Mouse (Mus musculus): ENCODE data around the gene Sat2. TPM values are rescaled to one million over a fixed set of nuclear protein-coding genes. Genes with fewer than 3 reads are reported as not detected.
"Not testable (repeated sequence)": the region's sequence is repeated elsewhere in the genome, so short reads cannot be mapped to it uniquely, and the experiment has no call there.

The Sat2 gene
- polyA plus RNA-seq, 1 experiment, result 26.3 TPM

- no peak for DNase-seq (ENCODE audit: extremely low spot score in 1 of 2, low spot score in 1 of 2)
Observed at GRCm38 (mm10) chr11:69599436-69599835, 22.4 kb upstream of the Sat2 start.

DNA sequence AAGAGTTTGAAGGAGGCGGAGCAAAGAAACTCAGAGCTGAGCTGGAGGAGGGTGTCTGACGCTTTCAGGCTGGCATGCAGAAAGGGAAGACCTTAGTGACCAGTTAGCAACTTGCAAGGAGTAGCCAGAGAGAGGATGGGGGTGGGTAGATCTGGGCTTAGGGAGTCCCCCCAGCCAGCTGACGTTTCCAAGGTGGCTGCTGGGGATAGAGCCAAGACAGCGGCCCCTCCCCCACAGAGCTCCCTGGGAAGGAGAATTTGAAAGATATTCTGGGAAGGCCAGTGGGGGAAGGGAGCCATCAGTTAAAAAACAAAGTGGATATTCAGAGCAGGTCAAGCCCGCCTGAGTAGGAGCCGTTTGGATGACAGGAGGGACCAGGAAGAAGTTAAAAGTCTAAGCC, 21.7 kb upstream of the Sat2 start:
- peak in 1 of 2 experiments; percentile 83 for DNase-seq (ENCODE audit: extremely low spot score in 1 of 2, low spot score in 1 of 2)

DNA sequence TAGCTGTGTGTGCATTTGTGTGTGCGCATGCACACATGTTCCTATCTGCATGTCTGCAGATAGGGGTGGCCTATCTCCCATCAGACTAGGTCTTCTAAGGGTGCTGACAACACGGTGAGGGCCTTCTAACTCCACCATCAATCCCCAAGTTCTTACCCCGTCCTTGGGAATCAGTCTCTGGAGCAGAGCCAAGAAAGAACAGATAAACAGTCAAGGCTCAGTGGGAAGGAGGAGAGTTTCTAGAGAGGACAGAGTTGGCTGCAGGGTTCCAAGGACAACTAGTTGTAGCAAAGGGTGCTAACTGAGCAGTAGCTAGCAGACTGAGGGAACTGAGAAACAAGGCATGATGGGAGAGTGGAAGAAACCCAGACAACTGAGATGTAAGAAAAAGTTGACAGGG, 20.1 kb upstream of the Sat2 start:
- DNase-seq (ENCODE audit: extremely low spot score in 1 of 2, low spot score in 1 of 2), result no peak

- no peak for DNase-seq (ENCODE audit: extremely low spot score in 1 of 2, low spot score in 1 of 2)
Observed at GRCm38 (mm10) chr11:69603516-69603915, 18.3 kb upstream of the Sat2 start.

GRCm38 (mm10) chr11:69604347-69604746, 17.5 kb upstream of the Sat2 start:
- DNase-seq (ENCODE audit: extremely low spot score in 1 of 2, low spot score in 1 of 2), result no peak

DNA sequence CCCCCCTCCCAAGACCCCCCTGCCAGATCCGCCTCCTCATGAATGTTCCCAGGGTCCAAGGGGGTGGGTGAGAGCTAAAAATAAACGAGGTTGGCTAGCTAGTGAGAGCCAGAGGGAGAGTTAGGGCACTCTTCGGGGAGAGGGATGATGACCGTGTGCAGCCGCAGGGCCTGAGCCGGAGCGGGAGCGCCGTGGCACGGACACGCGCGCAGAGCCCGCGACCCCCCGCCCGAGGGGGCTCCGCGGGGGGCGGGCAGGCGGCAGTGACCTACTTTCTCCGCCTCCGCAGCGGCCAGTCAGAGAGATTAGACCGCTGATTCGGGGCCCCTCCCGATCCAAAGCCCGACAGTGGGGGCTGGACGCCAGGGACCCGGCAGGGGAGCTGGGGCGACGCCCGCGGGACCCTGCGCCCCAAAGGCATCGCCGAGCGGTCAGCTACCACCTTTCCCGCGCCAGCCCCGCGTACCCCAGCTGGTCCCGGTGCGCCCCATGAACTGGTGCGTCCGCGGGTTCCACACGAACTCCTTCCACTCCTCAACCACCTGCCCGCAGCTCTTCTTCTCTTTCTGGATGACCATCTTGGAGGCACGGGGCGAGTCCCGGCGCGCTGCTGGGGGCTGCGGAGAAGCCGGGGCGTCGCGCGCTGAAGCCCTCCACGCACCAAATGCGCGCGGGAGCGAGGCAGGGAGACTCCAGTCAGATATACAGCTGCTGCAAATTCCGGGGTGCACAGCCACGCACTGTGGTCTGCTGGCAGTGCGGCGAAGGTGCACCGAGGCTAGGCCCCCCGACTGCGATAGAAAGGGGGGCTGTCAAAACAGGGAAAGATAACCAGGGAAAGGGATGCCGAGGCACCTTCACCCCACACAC, 16.8 kb upstream of the Sat2 start:
- peak in 1 of 2 experiments; percentile 35 for DNase-seq (ENCODE audit: extremely low spot score in 1 of 2, low spot score in 1 of 2)

GRCm38 (mm10) chr11:69605726-69606490, 15.9 kb upstream of the Sat2 start, which contains the start of gene Atp1b2:
Atp1b2 (minus strand) TSS chr11:69605942.
- peak; percentile 43 to 80 for DNase-seq (ENCODE audit: extremely low spot score in 1 of 2, low spot score in 1 of 2)

DNA sequence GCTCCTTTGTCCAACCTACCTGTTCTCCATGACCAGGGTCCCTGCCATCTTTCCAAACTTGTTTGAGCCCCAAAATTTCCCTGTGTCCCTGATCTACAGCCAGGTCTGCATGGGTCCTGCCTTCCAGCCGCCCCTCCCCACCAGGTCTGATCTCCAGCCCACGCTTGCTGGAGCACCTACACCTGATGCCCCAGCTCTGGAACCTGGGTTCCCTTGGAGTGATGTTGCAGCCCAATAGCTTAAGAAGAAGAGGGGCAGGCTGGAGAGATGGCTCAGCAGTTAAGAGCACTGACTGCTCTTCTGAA, 15.4 kb upstream of the Sat2 start:
- no peak for DNase-seq (ENCODE audit: extremely low spot score in 1 of 2, low spot score in 1 of 2)

GRCm38 (mm10) chr11:69606832-69607231, 15.0 kb upstream of the Sat2 start:
- DNase-seq (ENCODE audit: extremely low spot score in 1 of 2, low spot score in 1 of 2), result no peak

DNA sequence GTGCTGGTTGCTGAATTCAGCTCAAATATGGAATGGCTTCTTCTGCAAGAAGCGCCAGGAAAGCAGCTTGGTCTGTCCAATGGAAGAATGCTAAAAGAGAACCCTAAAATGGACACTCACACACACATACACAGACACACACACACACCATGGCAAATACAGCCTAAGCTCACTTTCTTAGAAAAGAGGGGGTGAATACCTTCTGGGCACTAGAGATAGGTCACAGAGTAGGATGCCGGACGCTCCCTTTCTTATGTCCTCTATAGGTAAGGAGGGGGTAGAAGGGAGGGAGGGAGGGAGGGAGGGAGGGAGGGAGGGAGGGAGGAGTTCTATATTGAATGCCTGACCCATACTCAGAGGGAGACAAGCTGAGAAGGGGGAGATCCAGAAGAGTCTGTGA, 13.3 kb upstream of the Sat2 start:
- no peak for DNase-seq (ENCODE audit: extremely low spot score in 1 of 2, low spot score in 1 of 2)

DNA sequence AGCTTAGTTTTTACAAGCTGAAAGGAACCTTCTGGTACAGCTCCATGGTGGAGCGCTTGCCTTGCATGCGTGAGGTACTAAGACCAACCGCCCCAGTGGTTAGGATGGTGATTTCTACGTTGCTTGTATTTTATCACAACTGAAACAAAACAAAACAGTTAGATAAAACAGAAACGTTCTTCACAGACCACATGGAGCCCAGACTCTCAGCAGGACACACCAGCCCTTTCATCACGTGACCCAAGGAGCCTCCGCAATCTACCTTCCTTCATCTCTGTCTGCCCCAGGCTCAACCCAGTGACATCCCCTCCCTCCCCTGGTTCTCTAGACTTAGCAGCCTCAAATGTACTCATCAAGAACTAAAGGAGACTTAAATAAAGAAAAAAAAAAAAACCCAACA, 12.4 kb upstream of the Sat2 start:
- no peak for DNase-seq (ENCODE audit: extremely low spot score in 1 of 2, low spot score in 1 of 2)

- no peak for DNase-seq (ENCODE audit: extremely low spot score in 1 of 2, low spot score in 1 of 2)
Observed at GRCm38 (mm10) chr11:69610899-69611298, 10.9 kb upstream of the Sat2 start.

GRCm38 (mm10) chr11:69613553-69614256, 8.1 kb upstream of the Sat2 start:
- peak in 1 of 2 experiments; percentile 88 for DNase-seq (ENCODE audit: extremely low spot score in 1 of 2, low spot score in 1 of 2)

GRCm38 (mm10) chr11:69614257-69614588, 7.6 kb upstream of the Sat2 start:
- not testable (repeated sequence) for DNase-seq (ENCODE audit: extremely low spot score in 1 of 2, low spot score in 1 of 2)

DNA sequence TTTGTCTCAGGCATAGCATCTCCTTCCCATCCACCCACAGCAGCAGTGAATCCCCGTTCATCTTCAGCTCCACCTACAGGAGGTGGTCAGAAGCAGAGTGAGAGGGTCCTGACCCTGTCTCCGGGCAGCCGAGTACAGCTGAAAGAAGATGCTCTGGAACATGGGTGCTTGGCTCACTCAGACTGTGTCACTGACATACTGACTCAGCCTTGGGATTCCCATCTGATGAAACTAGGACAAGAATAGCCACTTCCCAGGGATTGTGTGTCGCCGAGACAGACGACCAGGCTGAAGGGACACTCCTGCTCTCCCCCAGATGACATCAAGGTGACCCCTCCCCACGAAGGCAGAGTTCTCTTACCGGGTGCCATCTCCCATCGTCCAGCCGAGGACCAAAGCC, 5.0 kb upstream of the Sat2 start:
- DNase-seq (ENCODE audit: extremely low spot score in 1 of 2, low spot score in 1 of 2), result no peak

DNA sequence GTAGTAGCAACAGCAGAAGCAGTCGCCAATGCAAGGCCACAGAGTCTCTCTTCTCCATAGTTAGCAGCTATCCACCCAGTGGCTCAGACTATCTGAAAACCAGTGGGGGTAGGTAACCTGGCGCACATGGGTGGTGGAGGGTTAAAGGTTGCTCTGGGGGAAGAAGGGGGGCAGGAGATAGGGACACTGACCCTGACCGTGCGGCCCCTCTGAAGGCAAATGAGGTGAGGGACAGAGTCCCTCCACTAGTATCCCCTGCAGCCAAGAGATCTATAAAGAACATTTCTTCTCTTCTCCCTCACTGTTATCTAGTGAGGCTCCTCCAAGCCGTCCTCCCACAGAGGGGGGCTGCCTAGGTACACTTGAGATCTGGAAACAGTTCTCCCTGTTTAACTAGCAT, 4.0 kb upstream of the Sat2 start, which contains the start of gene Shbg:
Gene Shbg, minus strand, starts transcription at position 101 of the 400 bp plus-strand sequence.
- DNase-seq (ENCODE audit: extremely low spot score in 1 of 2, low spot score in 1 of 2), result no peak

- no peak for DNase-seq (ENCODE audit: extremely low spot score in 1 of 2, low spot score in 1 of 2)
Observed at GRCm38 (mm10) chr11:69620394-69621081, 1.3 kb upstream of the Sat2 start.

DNA sequence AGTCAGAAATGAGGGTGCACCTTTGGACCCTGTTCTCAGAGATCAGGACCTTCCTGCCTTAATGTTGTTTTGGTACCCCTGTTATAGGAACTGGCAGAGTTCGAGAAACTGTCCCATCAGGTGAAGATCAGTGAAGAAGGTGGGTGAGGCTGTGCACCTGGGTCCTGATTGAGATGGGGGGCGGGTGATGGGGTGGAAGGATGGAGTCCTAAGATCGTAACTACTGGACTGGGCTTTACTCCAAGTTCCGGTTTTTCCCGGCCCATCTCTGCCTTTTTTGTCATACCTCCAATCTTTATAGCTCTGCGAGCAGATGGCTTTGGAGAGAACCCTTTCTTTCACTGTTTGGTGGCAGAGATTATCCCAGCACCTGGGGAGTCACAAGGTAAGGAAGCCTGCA, 582 bp downstream of the Sat2 start:
- no peak for DNase-seq (ENCODE audit: extremely low spot score in 1 of 2, low spot score in 1 of 2)

DNA sequence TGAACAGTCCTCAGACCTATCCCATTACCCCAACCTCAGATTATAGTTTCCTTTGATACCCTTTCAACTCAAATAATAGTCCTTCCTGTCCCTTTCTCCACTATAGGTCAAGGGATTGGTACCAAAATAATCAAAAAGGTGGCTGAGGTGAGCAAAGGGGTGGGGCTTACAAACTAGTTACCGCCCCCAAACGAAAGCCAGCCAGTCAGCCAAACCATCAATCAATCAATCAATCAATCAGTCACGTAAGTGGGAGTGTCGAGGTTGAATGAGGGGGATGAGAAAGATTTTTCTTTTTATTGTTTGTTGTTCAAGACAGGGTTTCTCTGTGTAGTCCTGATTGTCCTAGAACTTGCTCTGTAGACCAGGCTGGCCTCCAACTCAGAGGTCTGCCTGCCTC, 1.2 kb downstream of the Sat2 start:
- no peak for DNase-seq (ENCODE audit: extremely low spot score in 1 of 2, low spot score in 1 of 2)

GRCm38 (mm10) chr11:69624339-69624738, 2.5 kb downstream of the Sat2 start:
- DNase-seq (ENCODE audit: extremely low spot score in 1 of 2, low spot score in 1 of 2), result not testable (repeated sequence)

DNA sequence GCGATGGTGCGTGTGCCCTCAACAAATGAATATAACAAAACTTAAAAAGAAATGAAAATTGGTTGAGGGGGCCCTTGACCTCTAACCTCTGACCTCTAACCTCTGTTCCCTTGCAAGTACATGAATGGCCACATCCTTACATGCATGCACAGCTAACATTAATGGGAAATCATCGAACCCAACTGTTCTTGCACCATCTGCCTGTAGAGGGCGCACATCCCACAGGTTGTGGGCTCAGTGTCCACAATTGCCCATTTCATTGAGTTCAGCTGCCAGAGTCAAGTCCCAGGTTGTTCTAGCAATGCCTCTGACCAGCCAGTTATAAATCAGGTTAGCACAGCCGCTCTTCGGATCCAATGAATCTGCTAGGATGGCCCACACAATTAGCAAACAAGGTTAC, 6.5 kb downstream of the Sat2 start:
- DNase-seq (ENCODE audit: extremely low spot score in 1 of 2, low spot score in 1 of 2), result peak in 1 of 2 experiments; percentile 84
